Mouse (Mus musculus): ENCODE measurements around the gene Shisa5.
A peak's percentile ranks its signal among the peaks of the same experiment; 100 is the strongest.

Shisa5 gene

GRCm38 (mm10) chr9:109038086-109038895 is at the start of gene Shisa5:
Gene Shisa5, plus strand, starts transcription at chr9:109038565.
- no peak for DNase-seq

- no peak for DNase-seq
Measured at GRCm38 (mm10) chr9:108989802-108990461, 48.4 kb upstream of the Shisa5 start.

GRCm38 (mm10) chr9:108990462-108990820 is 47.9 kb upstream of the Shisa5 start:
- DNase-seq: no peak

- DNase-seq: peak; percentile 96
Measured at GRCm38 (mm10) chr9:108991428-108992084, 46.8 kb upstream of the Shisa5 start, which contains the start of gene Pfkfb4. Gene Pfkfb4, plus strand, starts transcription at chr9:108991778.

GRCm38 (mm10) chr9:108992085-108992469 is 46.3 kb upstream of the Shisa5 start:
- DNase-seq: no peak

- no peak for DNase-seq
Measured at GRCm38 (mm10) chr9:108992620-108993361, 45.6 kb upstream of the Shisa5 start.

GRCm38 (mm10) chr9:108996411-108996810 is 42.0 kb upstream of the Shisa5 start:
- no peak for DNase-seq

GRCm38 (mm10) chr9:108998287-108999166 is 39.8 kb upstream of the Shisa5 start:
- DNase-seq: no peak

GRCm38 (mm10) chr9:108999167-108999526 is 39.2 kb upstream of the Shisa5 start:
- no peak for DNase-seq

- DNase-seq: peak; percentile 60
Measured at GRCm38 (mm10) chr9:109000726-109001125, 37.6 kb upstream of the Shisa5 start.

- DNase-seq: no peak
Measured at GRCm38 (mm10) chr9:109003201-109003600, 35.2 kb upstream of the Shisa5 start.

GRCm38 (mm10) chr9:109007025-109007780 is 31.2 kb upstream of the Shisa5 start:
- no peak for DNase-seq

GRCm38 (mm10) chr9:109008081-109008480 is 30.3 kb upstream of the Shisa5 start:
- no peak for DNase-seq

- DNase-seq: peak; percentile 75
Measured at GRCm38 (mm10) chr9:109008994-109009635, 29.2 kb upstream of the Shisa5 start.

GRCm38 (mm10) chr9:109009636-109010315 is 28.6 kb upstream of the Shisa5 start:
- peak; percentile 77 for DNase-seq

GRCm38 (mm10) chr9:109010316-109010690 is 28.1 kb upstream of the Shisa5 start:
- no peak for DNase-seq

GRCm38 (mm10) chr9:109015397-109015796 is 23.0 kb upstream of the Shisa5 start:
- DNase-seq: no peak

- DNase-seq: no peak
Measured at GRCm38 (mm10) chr9:109016973-109017604, 21.3 kb upstream of the Shisa5 start.

GRCm38 (mm10) chr9:109021428-109021827 is 16.9 kb upstream of the Shisa5 start:
- DNase-seq: no peak

Measured in right cerebral cortex, adult 18-20 months (tissue).